Mouse (Mus musculus) urinary bladder, postnatal 0 days (tissue): ENCODE measurements around the gene Olfr410. TPM values are rescaled to one million over a fixed set of nuclear protein-coding genes. Genes with fewer than 3 reads are reported as not detected.

Source experiments
- polyA plus RNA-seq: library from polyadenylated mRNA; unstranded; fragments of >200 nt; fragmentation: Nextera tagmentation; extraction: Ambion mirVana; gene quantifications from 2 replicates; pipeline ENCODE4 v1.2.1, GENCODE M21; 2015

The Olfr410 gene
- not detected in 2 replicates for polyA plus RNA-seq

DNA sequence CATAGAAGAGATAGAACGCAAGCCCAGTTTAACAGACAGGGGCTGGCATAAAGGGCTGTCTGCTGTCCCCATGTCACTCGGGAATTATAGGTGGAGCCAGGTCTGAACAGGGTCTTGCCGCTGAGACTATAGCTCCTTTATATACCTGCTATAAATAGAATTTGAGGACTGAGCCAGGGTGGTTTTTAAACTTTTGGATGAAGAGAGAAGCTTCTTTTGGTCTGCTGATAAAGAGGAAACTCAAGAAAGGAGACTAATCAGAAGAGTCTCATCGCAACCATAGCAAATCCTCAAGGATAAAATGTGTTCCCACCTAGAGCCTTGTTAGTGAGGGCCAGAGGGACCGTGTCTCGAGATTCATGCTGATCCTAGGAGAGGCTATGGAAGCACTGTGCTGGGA, at the start of gene Olfr410:
TSS of gene Olfr410 (minus strand) at position 101 of the 400 bp plus-strand sequence.

DNA sequence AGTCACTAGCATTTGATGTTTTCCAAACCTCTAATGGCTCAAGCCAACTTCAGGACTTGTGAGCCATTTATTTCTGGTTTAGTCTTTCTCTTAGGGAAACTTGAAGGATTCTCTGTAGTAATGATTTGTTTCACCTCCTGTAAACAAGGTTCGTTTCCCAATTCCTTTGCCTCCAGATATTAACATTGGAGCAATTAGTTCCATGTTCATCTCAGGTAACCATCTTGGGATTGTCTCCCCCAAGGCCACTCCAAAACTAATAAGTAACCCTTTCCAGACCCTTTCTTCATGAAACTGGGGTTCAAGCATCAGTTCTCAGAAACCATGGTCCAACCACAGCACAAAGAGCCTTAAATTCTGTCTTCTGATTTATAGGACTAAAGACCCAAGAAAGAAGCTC, 23.9 kb upstream of the Olfr410 start, which contains the start of gene Olfr412:
TSS of gene Olfr412 (plus strand) at position 301 of the 400 bp plus-strand sequence.

DNA sequence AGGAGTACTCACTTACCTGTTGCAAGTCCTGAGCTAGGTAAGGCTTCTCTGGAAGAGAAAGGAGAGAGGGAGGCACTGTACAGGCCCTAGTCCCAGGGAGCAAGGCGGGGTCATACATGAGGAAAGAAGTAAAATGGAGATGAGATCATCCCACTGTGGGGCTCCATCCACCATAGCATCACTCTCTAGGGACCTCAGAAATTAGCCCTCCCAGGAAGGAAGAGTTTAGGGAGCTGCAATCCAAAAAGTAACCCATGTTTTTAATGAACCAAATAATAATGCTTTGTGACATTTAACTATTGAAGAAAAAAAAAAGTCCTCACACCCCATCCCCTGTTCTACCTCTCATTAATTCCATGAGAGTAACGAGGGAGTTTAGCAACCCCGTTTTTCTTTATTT, 14.7 kb upstream of the Olfr410 start, which contains the start of gene Olfr411:
TSS of gene Olfr411 (minus strand) at position 101 of the 400 bp plus-strand sequence.

DNA sequence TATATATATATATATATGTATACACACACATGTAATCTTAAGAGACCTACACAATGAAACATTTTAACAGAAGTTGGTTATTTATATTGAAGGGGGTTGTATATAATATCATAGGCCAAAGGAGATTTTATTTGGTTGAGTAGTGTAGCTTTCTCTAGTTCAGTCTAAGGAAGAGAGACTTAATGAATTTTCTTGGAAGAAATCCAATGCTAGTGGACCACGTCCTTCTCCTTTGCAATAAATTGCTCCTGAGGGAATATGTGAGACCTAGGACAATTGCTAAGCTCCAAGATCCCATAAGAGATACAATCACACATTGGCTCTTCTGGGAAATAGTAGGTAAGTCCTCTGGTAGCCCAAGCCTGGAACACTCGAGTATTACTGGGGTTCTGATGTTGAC, 54.4 kb downstream of the Olfr410 start, which contains the start of gene Olfr59:
TSS of gene Olfr59 (plus strand) at position 301 of the 400 bp plus-strand sequence.

Other genes starting within 250 kb of the Olfr410 start
- not detected in 2 replicates for gene Olfr401, start 224.3 kb downstream of the Olfr410 start, polyA plus RNA-seq
- gene Olfr402, start 184.5 kb downstream of the Olfr410 start, polyA plus RNA-seq = not detected in 2 replicates
- not detected in 2 replicates for gene Olfr403, start 151.8 kb downstream of the Olfr410 start, polyA plus RNA-seq
- gene Olfr43, start 126.7 kb downstream of the Olfr410 start, polyA plus RNA-seq = not detected in 2 replicates
- gene Olfr406, start 78.2 kb downstream of the Olfr410 start, polyA plus RNA-seq = not detected in 2 replicates
- gene Olfr59, start 54.3 kb downstream of the Olfr410 start, polyA plus RNA-seq = not detected in 2 replicates
- not detected in 2 replicates for gene Olfr411, start 14.6 kb upstream of the Olfr410 start, polyA plus RNA-seq
- gene Olfr412, start 24.0 kb upstream of the Olfr410 start, polyA plus RNA-seq = not detected in 2 replicates